Mouse (Mus musculus) limb, embryonic 12.5 days (tissue): Measurements from ENCODE around the gene Atxn7l3b. TPM values are rescaled to one million over a fixed set of nuclear protein-coding genes. Genes with fewer than 3 reads are reported as not detected.
"Not testable (repeated sequence)": the region's sequence is repeated elsewhere in the genome, so short reads cannot be mapped to it uniquely, and the experiment has no call there.

ENCODE experiments used
- ATAC-seq: fragments of 200-750 bp; cut with Nextera tagmentation; 2 replicates; pipeline ENCODE4 v1.8.0; 2017; ENCODE audit warnings: low read depth, moderate TSS enrichment; ENCODE audit not compliant: insufficient number of reproducible peaks, insufficient read depth, low FRiP score, low TSS enrichment
- H3K27ac ChIP-seq: fragments of 300-500 bp; sonication (generic); 2 replicates; pipeline ENCODE4 v1.5.1; 2016; ENCODE audit warnings: mild to moderate bottlenecking, moderate library complexity
- H3K27me3 ChIP-seq: fragments of 300-500 bp; sonication (generic); 2 replicates; pipeline ENCODE4 v1.6.1; 2016; ENCODE audit warnings: mild to moderate bottlenecking, moderate library complexity
- H3K36me3 ChIP-seq: fragments of 300-500 bp; sonication (generic); 2 replicates; pipeline ENCODE4 v1.6.1; 2016; ENCODE audit warnings: mild to moderate bottlenecking, moderate library complexity
- H3K4me1 ChIP-seq: fragments of 300-500 bp; sonication (generic); replicated peaks from 2 replicates; pipeline ENCODE4 v1.6.1; 2016
- H3K4me2 ChIP-seq: fragments of 300-500 bp; sonication (generic); 2 replicates; pipeline ENCODE4 v1.6.1; 2016; ENCODE audit warnings: mild to moderate bottlenecking, moderate library complexity
- H3K4me3 ChIP-seq: fragments of 300-500 bp; sonication (generic); replicated peaks from 2 replicates; pipeline ENCODE4 v1.5.1; 2016; ENCODE audit warnings: mild to moderate bottlenecking
- H3K9ac ChIP-seq: fragments of 300-500 bp; sonication (generic); replicated peaks from 2 replicates; pipeline ENCODE4 v1.6.1; 2016; ENCODE audit warnings: mild to moderate bottlenecking, moderate library complexity
- H3K9me3 ChIP-seq: fragments of 300-500 bp; sonication (generic); 2 replicates; pipeline ENCODE4 v1.6.1; 2016; ENCODE audit warnings: mild to moderate bottlenecking, moderate library complexity
- WGBS: fragments of 180-500 bp; shearing (Covaris S2); methylation state at CpG from one replicate; pipeline ENCODE4 v1.1.7; 2016; 5-methylcytosine and 5-hydroxymethylcytosine counted together
- polyA plus RNA-seq: library from polyadenylated mRNA; unstranded; fragments of >200 nt; fragmentation: Nextera tagmentation; extraction: Ambion mirVana; gene quantifications from 2 replicates; pipeline ENCODE4 v1.2.1, GENCODE M21; 2016

Atxn7l3b gene
- polyA plus RNA-seq: 274 and 285 TPM in 2 replicates

- Histone ChIP-seq H3K9ac (peak within 1 kb of the TSS; percentile 95), H3K36me3 (peaks cover 36% of the 10 kb centered on the region), H3K27me3 (no peaks in the 10 kb centered on the region), H3K4me3 (peak within 1 kb of the TSS; percentile 75), H3K9me3 (peaks cover 6% of the 10 kb centered on the region; the same call in 1 of the 2 replicates), H3K4me1 (peaks cover 23% of the 10 kb centered on the region), H3K4me2 (peak within 1 kb of the TSS; percentile 74), H3K27ac (peak within 1 kb of the TSS; percentile 97)
- 2% methylated on average over 70 of the region's 70 CpGs for WGBS
- ATAC-seq: peak; percentile 99
These were observed at the start of gene Atxn7l3b for GRCm38 (mm10) chr10:112928452-112929221. Atxn7l3b (minus strand) TSS chr10:112929001.

- no peaks in the 10 kb centered on the region for H3K27me3 ChIP-seq
- no peaks in the 10 kb centered on the region for H3K9me3 ChIP-seq
- H3K4me2 ChIP-seq: no peak overlapping the region
- H3K36me3 ChIP-seq: no peaks in the 10 kb centered on the region
- H3K9ac ChIP-seq: no peak overlapping the region
- no peak overlapping the region for H3K4me3 ChIP-seq
- no peak overlapping the region for H3K27ac ChIP-seq
- no peaks in the 10 kb centered on the region for H3K4me1 ChIP-seq
- ATAC-seq: no peak
- WGBS: 74% methylated on average over 4 of the region's 4 CpGs
These were observed 48.8 kb upstream of the Atxn7l3b start for GRCm38 (mm10) chr10:112977586-112977985.

GRCm38 (mm10) chr10:112973286-112974026 is 44.7 kb upstream of the Atxn7l3b start:
- H3K4me2 ChIP-seq: no peak overlapping the region
- no peaks in the 10 kb centered on the region for H3K27me3 ChIP-seq
- no peak for ATAC-seq
- no peak overlapping the region for H3K4me3 ChIP-seq
- WGBS: 65% methylated on average over 5 of the region's 5 CpGs
- H3K27ac ChIP-seq: no peak overlapping the region
- H3K9me3 ChIP-seq: no peaks in the 10 kb centered on the region
- H3K9ac ChIP-seq: no peak overlapping the region
- no peaks in the 10 kb centered on the region for H3K36me3 ChIP-seq
- H3K4me1 ChIP-seq: no peaks in the 10 kb centered on the region

DNA sequence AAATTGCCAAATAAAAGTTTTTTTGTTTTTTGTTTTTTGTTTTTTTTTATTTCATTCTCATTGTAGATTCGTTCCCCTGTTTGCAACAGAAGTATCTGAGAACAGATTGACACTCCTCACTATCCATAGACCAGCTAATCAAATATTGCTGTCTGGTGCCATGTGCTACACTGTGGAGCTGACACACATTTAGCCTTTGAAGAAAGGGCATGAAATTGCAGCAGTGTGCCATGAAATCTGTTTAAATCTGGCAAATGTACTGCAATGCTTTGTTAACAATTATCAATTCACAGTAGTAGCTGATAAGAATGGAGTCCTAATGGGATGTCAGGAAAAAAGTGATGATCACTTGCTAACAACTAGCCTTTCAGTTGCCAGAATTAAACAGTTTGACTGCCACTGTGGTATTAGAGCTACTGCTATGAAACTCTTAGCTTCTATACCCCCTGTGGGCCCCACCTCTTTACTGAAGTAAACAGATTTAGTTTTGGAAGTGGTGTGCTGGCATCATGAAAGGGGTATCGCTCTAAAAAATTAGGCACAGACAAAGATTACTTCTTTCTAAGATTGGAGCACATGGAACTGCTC is 41.3 kb upstream of the Atxn7l3b start:
- 79% methylated on average over 2 of the region's 2 CpGs for WGBS
- Histone ChIP-seq H3K9ac (no peak overlapping the region), H3K27me3 (no peaks in the 10 kb centered on the region), H3K4me1 (no peaks in the 10 kb centered on the region), H3K4me3 (no peak overlapping the region), H3K4me2 (no peak overlapping the region), H3K9me3 (no peaks in the 10 kb centered on the region), H3K27ac (no peak overlapping the region), H3K36me3 (no peaks in the 10 kb centered on the region)
- ATAC-seq: no peak

- no peak for ATAC-seq
- no peaks in the 10 kb centered on the region for H3K4me1 ChIP-seq
- WGBS: 80% methylated on average over 2 of the region's 2 CpGs
- H3K4me2 ChIP-seq: no peak overlapping the region
- no peak overlapping the region for H3K4me3 ChIP-seq
- H3K9ac ChIP-seq: no peak overlapping the region
- no peak overlapping the region for H3K27ac ChIP-seq
- H3K36me3 ChIP-seq: no peaks in the 10 kb centered on the region
- H3K9me3 ChIP-seq: no peaks in the 10 kb centered on the region
- no peaks in the 10 kb centered on the region for H3K27me3 ChIP-seq
These were observed 38.8 kb upstream of the Atxn7l3b start for GRCm38 (mm10) chr10:112967578-112967977.

- H3K4me1 ChIP-seq, ATAC-seq, H3K4me2 ChIP-seq, H3K27me3 ChIP-seq, H3K36me3 ChIP-seq, H3K9ac ChIP-seq, H3K4me3 ChIP-seq, H3K9me3 ChIP-seq, H3K27ac ChIP-seq: not testable (repeated sequence)
- 7% methylated on average over 4 of the region's 4 CpGs for WGBS
These were observed 33.4 kb upstream of the Atxn7l3b start for GRCm38 (mm10) chr10:112962216-112962615.

GRCm38 (mm10) chr10:112954140-112954539 is 25.3 kb upstream of the Atxn7l3b start:
- H3K27ac ChIP-seq: no peak overlapping the region
- no peak overlapping the region for H3K4me2 ChIP-seq
- ATAC-seq: no peak
- no peaks in the 10 kb centered on the region for H3K9me3 ChIP-seq
- H3K9ac ChIP-seq: no peak overlapping the region
- H3K27me3 ChIP-seq: no peaks in the 10 kb centered on the region
- H3K4me1 ChIP-seq: no peaks in the 10 kb centered on the region
- 68% methylated on average over 2 of the region's 2 CpGs for whole genome bisulfite sequencing
- H3K36me3 ChIP-seq: no peaks in the 10 kb centered on the region
- no peak overlapping the region for H3K4me3 ChIP-seq

GRCm38 (mm10) chr10:112948453-112948852 is 19.7 kb upstream of the Atxn7l3b start:
- Histone ChIP-seq H3K4me3 (no peak overlapping the region), H3K27me3 (no peaks in the 10 kb centered on the region), H3K4me1 (no peaks in the 10 kb centered on the region), H3K36me3 (no peaks in the 10 kb centered on the region), H3K9me3 (no peaks in the 10 kb centered on the region), H3K9ac (no peak overlapping the region), H3K4me2 (no peak overlapping the region), H3K27ac (no peak overlapping the region)
- 84% methylated on average over 3 of the region's 3 CpGs for WGBS
- ATAC-seq: no peak

DNA sequence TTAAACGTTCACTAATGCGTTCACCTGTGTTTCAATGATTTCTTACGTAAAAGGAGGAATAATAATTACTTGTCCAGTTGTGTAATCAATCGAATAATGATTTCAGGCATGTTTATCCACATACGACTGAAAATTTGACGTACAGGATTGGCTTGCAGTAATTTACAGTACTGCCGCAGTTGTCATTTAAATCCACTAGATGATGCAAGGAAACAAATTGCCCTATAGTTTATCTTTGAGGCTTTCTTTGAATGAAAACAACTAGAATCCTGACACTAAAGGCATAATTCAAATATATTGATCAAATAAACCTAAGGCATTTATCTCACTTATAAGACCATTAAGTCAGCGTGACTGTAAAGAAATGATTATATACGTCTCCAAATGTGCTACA is 418 bp upstream of the Atxn7l3b start:
- 44% methylated on average over 9 of the region's 9 CpGs for WGBS

GRCm38 (mm10) chr10:112926961-112927360 is 1.8 kb downstream of the Atxn7l3b start:
- no peak overlapping the region for H3K27ac ChIP-seq
- no peak overlapping the region for H3K9ac ChIP-seq
- peaks cover 44% of the 10 kb centered on the region for H3K36me3 ChIP-seq
- H3K4me1 ChIP-seq: peaks cover 23% of the 10 kb centered on the region
- H3K27me3 ChIP-seq: no peaks in the 10 kb centered on the region
- H3K4me3 ChIP-seq: peak overlapping the region; percentile 75
- ATAC-seq: no peak
- peak overlapping the region; percentile 74 for H3K4me2 ChIP-seq
- peaks cover 6% of the 10 kb centered on the region; the same call in 1 of the 2 replicates for H3K9me3 ChIP-seq

More for the DNA sequence above, 418 bp upstream of the Atxn7l3b start:
- ATAC-seq: no peak
- Histone ChIP-seq H3K27ac (peak overlapping the region; percentile 97; the same call in 1 of the 2 replicates), H3K9ac (peak overlapping the region; percentile 95; the same call in 1 of the 2 replicates), H3K27me3 (no peaks in the 10 kb centered on the region), H3K4me2 (peak overlapping the region; percentile 74), H3K4me3 (peak overlapping the region; percentile 75), H3K9me3 (peaks cover 6% of the 10 kb centered on the region; the same call in 1 of the 2 replicates), H3K36me3 (peaks cover 34% of the 10 kb centered on the region), H3K4me1 (peaks cover 23% of the 10 kb centered on the region)

DNA sequence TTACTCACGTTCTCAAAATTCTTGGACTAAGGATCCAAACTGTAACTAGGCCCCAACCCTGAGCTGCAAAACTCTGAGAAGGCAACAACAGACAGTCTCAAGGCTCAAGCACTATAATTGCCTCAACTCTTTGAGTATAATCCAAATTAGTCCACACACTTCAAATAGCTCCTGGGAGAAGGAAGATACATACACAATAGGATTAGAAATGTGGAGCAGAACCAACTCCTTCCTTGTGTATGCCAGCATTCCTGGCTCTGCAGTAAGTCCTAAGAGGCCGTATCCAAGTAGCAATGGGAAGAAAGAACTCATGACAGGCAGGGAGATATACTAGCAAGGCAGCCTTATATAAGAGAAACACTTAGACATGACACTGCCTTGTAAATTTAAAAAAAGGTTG is 2.5 kb downstream of the Atxn7l3b start:
- Histone ChIP-seq H3K9ac (no peak overlapping the region), H3K27me3 (no peaks in the 10 kb centered on the region), H3K27ac (no peak overlapping the region), H3K4me2 (peak overlapping the region; percentile 31), H3K4me3 (no peak overlapping the region), H3K9me3 (peaks cover 6% of the 10 kb centered on the region; the same call in 1 of the 2 replicates), H3K4me1 (peaks cover 23% of the 10 kb centered on the region), H3K36me3 (peaks cover 44% of the 10 kb centered on the region)
- WGBS: 99% methylated on average over 2 of the region's 2 CpGs
- ATAC-seq: no peak
